Mouse (Mus musculus): ENCODE measurements around the gene Egln2. TPM values are rescaled to one million over a fixed set of nuclear protein-coding genes. Genes with fewer than 3 reads are reported as not detected.

Gene Egln2
- 52.4 and 59.5 TPM in 2 replicates for polyA plus RNA-seq (2015; fragmentation: Nextera tagmentation; extraction: Ambion mirVana)

DNA sequence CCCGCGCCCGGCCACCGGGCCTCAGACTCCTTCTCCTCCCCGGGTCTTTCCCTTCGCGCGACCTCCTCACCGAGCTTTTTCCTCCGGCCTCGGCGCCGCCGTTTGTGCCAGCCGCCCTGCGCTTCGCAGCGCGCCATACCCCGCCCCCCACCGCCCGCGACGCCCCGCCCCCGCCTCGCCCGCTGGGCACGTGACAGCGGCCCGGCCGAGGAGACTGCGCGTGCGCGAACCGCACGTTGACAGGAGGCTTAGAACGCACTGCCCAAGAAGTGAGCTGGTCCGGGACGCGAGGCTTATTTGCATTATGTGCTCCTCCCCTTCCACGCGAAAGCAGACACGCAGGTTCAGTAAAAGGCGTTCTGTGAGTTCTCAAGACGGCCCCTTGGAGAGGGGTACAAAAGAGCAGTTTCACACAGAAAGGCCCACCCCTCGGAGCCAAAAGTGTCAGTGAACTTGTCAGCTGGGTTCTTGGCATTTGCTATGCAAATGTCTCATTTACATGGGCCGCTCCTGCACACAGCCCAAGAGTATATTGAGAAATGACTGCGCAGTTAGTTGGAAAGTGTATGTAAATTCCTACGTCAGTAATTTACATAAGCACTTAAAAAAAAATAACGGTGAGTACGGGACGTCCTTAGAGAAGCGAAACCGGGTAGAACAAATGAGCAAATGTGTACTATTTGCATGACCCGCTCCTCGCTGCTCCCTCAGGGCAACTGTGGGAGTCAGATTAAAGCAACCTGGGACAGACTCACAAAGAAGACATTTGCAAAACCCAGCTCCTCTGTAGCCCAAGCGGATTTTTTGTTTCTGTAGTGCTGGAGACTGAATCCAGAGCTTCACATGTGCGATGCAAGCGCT is at the start of gene Egln2:
Egln2 (minus strand) TSS at position 189 of the 861 bp plus-strand sequence.
- peak; percentile 97 for DNase-seq (ENCODE audit: low spot score)

- no peak for DNase-seq (ENCODE audit: low spot score)
Measured at GRCm38 (mm10) chr7:27212626-27213025, 46.0 kb upstream of the Egln2 start.

- DNase-seq (ENCODE audit: low spot score): no peak
Measured at GRCm38 (mm10) chr7:27203730-27204449, 37.3 kb upstream of the Egln2 start.

DNA sequence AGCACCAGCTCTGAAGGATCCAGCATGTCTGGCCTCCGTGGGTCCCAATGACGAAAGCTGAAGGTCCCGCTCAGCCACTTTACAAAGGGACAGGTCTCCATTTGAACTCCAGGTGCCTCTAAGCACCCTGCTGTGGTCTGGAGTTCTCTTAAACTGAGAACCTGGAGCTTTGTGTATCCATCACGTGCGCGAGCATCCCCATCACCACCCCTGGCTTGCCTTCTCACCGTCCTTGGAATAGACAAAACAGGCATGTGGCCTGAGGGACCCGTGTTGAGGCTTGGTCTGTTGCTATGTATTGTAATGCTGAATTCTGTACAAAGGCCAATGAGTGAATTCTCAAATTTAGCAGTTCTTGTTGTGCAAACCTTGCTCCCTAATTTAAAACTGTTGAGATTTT is 32.2 kb upstream of the Egln2 start:
- no peak for DNase-seq (ENCODE audit: low spot score)

- no peak for DNase-seq (ENCODE audit: low spot score)
Measured at GRCm38 (mm10) chr7:27198355-27198754, 31.8 kb upstream of the Egln2 start.

GRCm38 (mm10) chr7:27197634-27198033 is 31.0 kb upstream of the Egln2 start:
- no peak for DNase-seq (ENCODE audit: low spot score)

DNA sequence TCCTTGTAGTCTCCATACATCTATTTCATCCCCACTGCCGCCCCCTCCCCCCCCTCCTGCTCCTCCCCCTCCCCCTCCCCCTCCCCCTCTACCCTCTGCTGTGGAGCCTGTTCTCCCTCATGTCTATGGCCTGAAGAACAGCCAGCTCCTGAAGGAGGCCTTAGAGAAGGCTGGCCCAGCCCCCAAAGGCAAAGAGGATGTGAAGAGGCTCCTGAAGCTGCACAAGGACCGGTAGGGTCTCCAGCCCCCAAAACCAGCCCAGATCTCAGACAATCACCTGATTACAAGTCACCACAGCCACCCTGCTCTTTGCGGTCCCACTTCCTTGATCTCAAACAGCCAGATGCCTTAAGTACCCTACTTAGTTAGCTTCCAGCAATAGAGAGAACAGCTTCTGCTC is 30.5 kb upstream of the Egln2 start:
- no peak for DNase-seq (ENCODE audit: low spot score)

- peak; percentile 98 for DNase-seq (ENCODE audit: low spot score)
Measured at GRCm38 (mm10) chr7:27195681-27196611, 29.3 kb upstream of the Egln2 start, which contains the start of the genes BC024978 and Snrpa. Gene BC024978 (plus strand): TSS chr7:27195781. Gene Snrpa (minus strand): TSS chr7:27196271.

DNA sequence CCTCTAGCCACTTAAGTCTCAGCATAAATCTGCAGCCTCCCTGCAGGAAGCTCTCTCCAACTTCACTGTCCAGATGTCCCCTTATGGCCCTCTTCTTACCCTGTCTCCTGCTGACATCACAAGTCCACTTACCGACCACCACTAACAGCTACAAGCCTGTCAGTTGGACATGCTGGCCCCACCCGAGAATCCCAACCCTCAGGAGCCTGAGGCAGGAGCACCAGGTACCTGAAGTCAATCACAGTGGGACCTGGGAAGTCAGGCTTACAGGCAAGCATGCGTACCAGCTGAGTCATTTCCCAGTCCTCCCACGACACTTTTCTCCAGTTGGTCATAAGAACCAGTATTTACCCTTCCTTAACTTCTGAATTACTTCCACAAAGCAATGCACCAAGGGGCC is 27.1 kb upstream of the Egln2 start:
- no peak for DNase-seq (ENCODE audit: low spot score)

DNA sequence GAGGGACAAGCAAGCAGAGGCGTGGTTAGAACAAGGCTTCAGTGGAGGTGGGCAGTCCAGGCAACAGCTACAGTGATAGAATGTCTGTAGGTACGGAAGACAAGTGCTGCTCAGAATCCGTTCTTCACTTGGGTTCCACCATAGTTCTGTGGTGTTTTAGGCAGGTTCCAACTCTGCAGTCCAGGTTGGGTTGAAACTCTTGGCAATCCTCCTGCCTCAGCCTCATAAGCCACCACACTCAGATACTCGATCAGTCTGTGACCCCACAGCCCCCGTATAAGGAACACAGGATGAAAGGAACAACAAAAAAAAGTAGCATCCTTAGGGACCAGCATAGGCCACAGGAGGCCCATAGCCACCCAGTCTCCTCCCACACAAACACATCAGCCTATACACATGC is 25.8 kb upstream of the Egln2 start:
- no peak for DNase-seq (ENCODE audit: low spot score)

DNA sequence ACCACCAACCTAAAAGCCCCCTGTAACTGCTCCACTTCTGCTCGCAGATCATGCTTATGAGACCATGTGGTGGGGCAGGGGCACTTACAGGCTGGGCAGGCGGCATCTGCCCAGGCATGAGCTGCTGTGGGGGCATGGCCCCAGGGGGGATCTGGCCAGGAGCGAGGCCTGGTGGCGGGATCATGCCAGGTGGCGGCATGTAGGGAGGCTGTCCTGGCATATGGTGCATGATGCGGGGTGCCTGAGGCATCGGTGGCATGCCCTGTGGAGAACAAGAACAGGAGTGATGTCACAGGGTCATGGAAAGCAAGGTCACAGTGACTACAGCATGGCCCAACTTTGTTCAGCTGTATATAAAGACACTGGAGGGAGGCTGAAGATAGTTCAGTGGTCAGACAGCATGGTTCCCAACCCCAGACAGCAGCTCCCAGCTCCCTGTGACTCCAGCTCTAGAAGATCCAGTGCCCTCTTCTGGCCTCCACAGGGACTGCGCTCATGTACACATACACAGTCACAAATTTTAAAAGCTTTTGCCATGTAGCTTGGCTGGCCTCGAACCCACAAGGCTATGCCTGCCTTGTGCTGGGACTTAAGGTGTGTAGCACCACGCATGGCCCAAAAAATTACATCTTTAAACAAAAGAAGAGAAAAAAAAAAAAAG is 22.8 kb upstream of the Egln2 start:
- no peak for DNase-seq (ENCODE audit: low spot score)

DNA sequence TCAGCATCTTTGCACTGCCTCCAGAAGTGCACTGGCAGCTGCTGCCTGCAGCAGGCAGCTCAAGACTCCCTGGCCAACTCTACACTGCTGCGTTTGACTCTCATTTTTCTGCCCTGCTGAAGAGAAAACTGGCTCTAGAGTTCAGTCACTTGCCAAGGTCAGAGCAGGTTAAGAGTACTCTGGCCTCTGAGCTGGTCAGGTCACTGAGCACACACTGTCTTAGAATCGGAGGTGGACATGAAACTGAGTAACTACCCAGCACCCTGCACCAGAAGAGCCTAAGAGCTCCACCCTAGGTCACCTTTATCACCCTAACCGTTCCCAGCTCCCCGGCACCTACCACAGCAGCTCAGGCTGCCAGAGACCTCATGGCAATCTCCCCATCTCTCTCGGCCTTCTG is 19.4 kb upstream of the Egln2 start:
- no peak for DNase-seq (ENCODE audit: low spot score)

DNA sequence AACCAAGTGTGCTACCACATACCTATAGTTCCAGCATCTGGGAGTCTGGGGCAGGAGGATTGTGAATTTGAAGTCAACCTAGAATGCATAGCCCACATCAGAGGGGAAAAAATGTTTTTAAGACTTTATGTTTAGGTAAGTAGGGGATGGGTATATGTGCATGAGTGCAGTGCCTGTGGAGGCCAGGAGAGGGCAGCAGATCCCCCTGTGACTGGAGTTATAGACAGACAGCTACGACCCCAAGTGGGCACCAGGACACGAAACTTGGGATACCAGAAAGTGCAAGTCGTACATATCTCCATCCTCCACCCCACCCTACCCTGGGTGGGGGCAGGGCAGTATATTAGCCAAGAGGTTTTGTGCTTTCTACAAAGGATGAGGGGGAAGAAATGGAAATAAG is 18.4 kb upstream of the Egln2 start:
- DNase-seq (ENCODE audit: low spot score): peak; percentile 64

GRCm38 (mm10) chr7:27182498-27182897 is 15.9 kb upstream of the Egln2 start:
- no peak for DNase-seq (ENCODE audit: low spot score)

DNA sequence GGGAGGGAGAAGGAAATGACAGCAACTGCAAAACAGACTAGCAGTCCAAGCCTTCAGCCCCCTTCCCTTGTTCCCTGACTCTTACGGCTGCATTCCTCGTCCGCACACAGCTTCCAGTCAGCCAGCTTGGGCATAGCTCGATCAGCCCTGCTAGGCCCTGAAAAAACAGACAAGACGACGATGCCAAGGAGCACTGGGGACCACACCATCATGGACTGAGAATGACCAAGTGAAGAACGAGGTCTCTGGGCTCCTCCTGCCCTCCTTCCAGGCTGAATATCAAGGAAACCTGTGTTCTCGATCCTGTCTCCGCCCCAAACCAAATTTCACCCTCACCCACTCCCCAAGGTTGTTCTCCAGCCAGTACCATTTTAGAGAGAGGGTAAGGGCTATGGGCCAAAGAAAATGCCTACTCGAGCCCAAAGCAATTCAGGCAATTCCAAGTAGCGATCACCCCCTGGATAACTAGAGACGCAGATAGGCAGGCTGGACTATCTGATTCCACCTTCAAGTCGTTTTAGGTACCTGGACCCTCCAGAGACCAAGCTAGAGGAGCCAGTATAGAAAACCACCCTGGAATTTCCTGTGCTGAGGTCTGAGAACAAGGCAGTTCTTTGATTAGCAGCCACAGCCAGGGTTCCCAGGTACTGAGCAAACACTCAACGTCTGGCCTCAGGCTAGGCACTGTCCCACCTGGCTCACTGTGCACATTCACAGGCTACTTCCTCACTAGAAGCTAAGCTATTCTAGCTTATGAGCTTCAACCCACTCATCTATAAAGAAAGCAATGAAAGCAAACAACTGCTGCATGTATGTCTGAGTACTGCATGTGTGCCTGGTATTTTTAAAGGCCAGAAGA is 14.5 kb upstream of the Egln2 start, which contains the start of the genes Gm21983 and Mia:
Gm21983 (minus strand) TSS at position 250 of the 859 bp plus-strand sequence.
Mia (minus strand) TSS at position 321 of the 859 bp plus-strand sequence.
- no peak for DNase-seq (ENCODE audit: low spot score)

- DNase-seq (ENCODE audit: low spot score): no peak
Measured at GRCm38 (mm10) chr7:27180036-27180435, 13.4 kb upstream of the Egln2 start.

- no peak for DNase-seq (ENCODE audit: low spot score)
Measured at GRCm38 (mm10) chr7:27179217-27179918, 12.8 kb upstream of the Egln2 start.

DNA sequence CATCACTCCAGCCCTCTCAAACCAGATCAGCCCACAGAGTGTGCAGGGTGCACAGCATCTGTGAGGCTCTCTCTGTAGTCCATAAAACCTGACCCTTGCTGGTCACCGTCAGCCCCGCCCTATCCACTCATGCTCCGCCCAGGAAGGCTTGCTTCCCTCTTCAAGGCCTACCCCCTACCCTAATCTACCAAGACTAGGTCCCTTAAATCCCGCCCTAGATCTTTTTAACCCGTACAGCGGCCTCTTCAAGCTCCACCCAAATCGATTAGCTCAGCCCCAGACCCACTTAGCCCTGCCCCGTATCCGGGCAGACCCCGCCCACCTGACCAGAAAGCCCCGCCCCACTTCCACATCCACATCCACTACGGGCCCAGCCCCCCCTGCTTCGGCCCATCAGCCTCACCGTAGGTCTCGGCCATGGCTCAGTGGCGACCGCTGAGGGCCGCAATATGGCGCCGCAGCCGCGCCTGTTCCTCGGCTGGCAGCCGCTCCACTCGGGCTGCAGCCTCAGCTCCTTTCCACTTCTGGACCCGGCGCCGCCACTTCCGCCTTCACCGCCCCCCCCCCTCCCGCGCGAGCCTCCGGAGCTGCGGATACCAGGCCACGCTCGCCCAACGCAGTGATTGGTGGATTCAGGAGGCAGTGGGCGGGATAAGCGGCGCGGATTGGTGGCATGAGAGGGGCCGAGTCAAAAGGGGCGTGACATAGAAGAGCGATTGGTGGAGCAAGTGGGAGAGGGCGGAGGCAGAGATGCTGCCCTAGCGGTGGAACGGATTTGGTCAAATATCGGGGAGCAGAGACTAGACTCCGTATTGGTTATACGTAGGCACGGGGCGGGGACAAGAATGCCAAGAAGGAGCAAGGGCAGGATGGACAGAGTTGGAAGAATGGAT is 12.0 kb upstream of the Egln2 start, which contains the start of gene Rab4b:
Rab4b (minus strand) TSS at position 573 of the 893 bp plus-strand sequence.
- DNase-seq (ENCODE audit: low spot score): peak; percentile 99
